In the genomic region with DNA sequence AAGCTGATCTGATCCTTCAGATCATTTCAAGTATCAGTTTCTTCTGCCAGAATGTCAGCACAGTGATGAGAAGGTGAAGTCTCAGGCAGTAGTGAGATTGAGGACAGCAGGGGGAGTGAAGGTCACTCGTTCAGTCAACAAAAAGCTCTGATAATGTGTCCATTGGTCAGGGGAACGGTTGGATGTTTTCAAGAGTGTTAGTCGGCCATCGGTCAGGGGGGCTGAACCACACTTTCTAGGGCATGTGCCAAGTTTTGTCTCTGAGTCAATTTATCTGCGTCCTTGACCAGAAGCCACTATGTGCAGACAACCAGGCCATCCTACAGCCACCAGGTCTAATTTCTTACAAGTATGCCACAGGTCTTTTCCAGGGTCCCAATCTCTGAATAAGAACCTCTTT, we compare ENCODE assay signal across 18 mouse cellular contexts. TPM values are rescaled to one million over a fixed set of nuclear protein-coding genes. Genes with fewer than 3 reads are reported as not detected.
"Had no signal": no experiment of that assay in that cellular context is flagged by ENCODE, and none has a peak within 500 bp of the region (broad histone marks: within the 10 kb centered on the region; RNA-seq: fewer than 3 reads in every experiment).

No protein-coding gene starts in this region.

RNA-seq across cellular contexts. Expression of gene Olfr824, which starts 12.7 kb away (rescaled TPM):
- total RNA-seq: megakaryocyte, adult 5-6 weeks; megakaryocyte-erythroid progenitor cell, adult 5-6 weeks had no signal
- polyA plus RNA-seq: liver, embryonic 14.5 days; lung, embryonic 14.5 days; lung, embryonic 16.5 days; midbrain, embryonic 10.5 days; midbrain, embryonic 12.5 days; midbrain, embryonic 14.5 days; midbrain, embryonic 16.5 days; myocyte; neural tube, embryonic 11.5 days; neural tube, embryonic 13.5 days; neural tube, embryonic 15.5 days; small intestine, adult 2 months; stomach, embryonic 14.5 days; stomach, embryonic 16.5 days; thymus, adult 2 months; urinary bladder, adult 2 months had no signal

RNA-seq across cellular contexts. Expression of gene Olfr825, which starts 24.1 kb away (rescaled TPM):
- total RNA-seq: megakaryocyte, adult 5-6 weeks; megakaryocyte-erythroid progenitor cell, adult 5-6 weeks had no signal
- polyA plus RNA-seq: liver, embryonic 14.5 days; lung, embryonic 14.5 days; lung, embryonic 16.5 days; midbrain, embryonic 10.5 days; midbrain, embryonic 12.5 days; midbrain, embryonic 14.5 days; midbrain, embryonic 16.5 days; myocyte; neural tube, embryonic 11.5 days; neural tube, embryonic 13.5 days; neural tube, embryonic 15.5 days; small intestine, adult 2 months; stomach, embryonic 14.5 days; stomach, embryonic 16.5 days; thymus, adult 2 months; urinary bladder, adult 2 months had no signal

RNA-seq across cellular contexts. Expression of gene Olfr823, which starts 27.3 kb away (rescaled TPM):
- total RNA-seq: megakaryocyte, adult 5-6 weeks; megakaryocyte-erythroid progenitor cell, adult 5-6 weeks had no signal
- polyA plus RNA-seq: liver, embryonic 14.5 days; lung, embryonic 14.5 days; lung, embryonic 16.5 days; midbrain, embryonic 10.5 days; midbrain, embryonic 12.5 days; midbrain, embryonic 14.5 days; midbrain, embryonic 16.5 days; myocyte; neural tube, embryonic 11.5 days; neural tube, embryonic 13.5 days; neural tube, embryonic 15.5 days; small intestine, adult 2 months; stomach, embryonic 14.5 days; stomach, embryonic 16.5 days; thymus, adult 2 months; urinary bladder, adult 2 months had no signal

RNA-seq across cellular contexts. Expression of gene Olfr826, which starts 41.5 kb away (rescaled TPM):
- total RNA-seq: megakaryocyte, adult 5-6 weeks; megakaryocyte-erythroid progenitor cell, adult 5-6 weeks had no signal
- polyA plus RNA-seq: liver, embryonic 14.5 days; lung, embryonic 14.5 days; lung, embryonic 16.5 days; midbrain, embryonic 10.5 days; midbrain, embryonic 12.5 days; midbrain, embryonic 14.5 days; midbrain, embryonic 16.5 days; myocyte; neural tube, embryonic 11.5 days; neural tube, embryonic 13.5 days; neural tube, embryonic 15.5 days; small intestine, adult 2 months; stomach, embryonic 14.5 days; stomach, embryonic 16.5 days; thymus, adult 2 months; urinary bladder, adult 2 months had no signal
